Mouse (Mus musculus) MEL (cell line): ENCODE results near the gene Chkb. TPM values are rescaled to one million over a fixed set of nuclear protein-coding genes. Genes with fewer than 3 reads are reported as not detected.
A peak's percentile ranks its signal among the peaks of the same experiment; 100 is the strongest.

Experiments
- DNase-seq: peaks from one replicate; pipeline ENCODE4 v3.0.0; 2011; ENCODE audit warnings: low read depth, low spot score
- H3K27ac ChIP-seq: 2 replicates; pipeline ENCODE4 v1.5.1; 2012; ENCODE audit warnings: low read depth, mild to moderate bottlenecking, control low read depth, low read length, moderate library complexity; ENCODE audit not compliant: control insufficient read depth
- H3K27me3 ChIP-seq, 2 experiments: fragments of 150-350 bp in 1 of 2; sonication (generic) in 1 of 2; 2 replicates each; pipeline ENCODE4 v1.6.1; 2012; ENCODE audit warnings: low read length in 2 of 2, mild to moderate bottlenecking in 2 of 2, improper control_type of control experiment in 1 of 2, moderate library complexity in 1 of 2; ENCODE audit not compliant: insufficient read depth in 2 of 2, control insufficient read depth in 1 of 2
- H3K36me3 ChIP-seq, 2 experiments: 2 replicates each; pipeline ENCODE4 v1.6.1; 2012 to 2014; ENCODE audit warnings: low read length in 2 of 2, improper control_type of control experiment in 1 of 2, inconsistent platforms in 1 of 2, mild to moderate bottlenecking in 1 of 2; ENCODE audit not compliant: insufficient read depth in 2 of 2, control insufficient read depth in 1 of 2
- H3K4me1 ChIP-seq, 2 experiments: fragments of 150-350 bp in 1 of 2; sonication (generic) in 1 of 2; 2 replicates each; pipeline ENCODE4 v1.6.1; 2012; ENCODE audit warnings: low read length in 2 of 2, improper control_type of control experiment in 1 of 2, mild to moderate bottlenecking in 1 of 2; ENCODE audit not compliant: insufficient read depth in 2 of 2, control insufficient read depth in 1 of 2
- H3K4me3 ChIP-seq, 2 experiments: fragments of 150-350 bp in 1 of 2; sonication (generic) in 1 of 2; 2 replicates each; pipeline ENCODE4 v1.5.1; 2012; ENCODE audit warnings: low read depth in 2 of 2, low read length in 2 of 2, mild to moderate bottlenecking in 2 of 2, moderate library complexity in 2 of 2, control low read depth in 1 of 2, improper control_type of control experiment in 1 of 2; ENCODE audit not compliant: control insufficient read depth in 1 of 2, insufficient read depth in 1 of 2
- H3K79me2 ChIP-seq: 2 replicates; pipeline ENCODE4 v1.6.1; 2012; ENCODE audit warnings: mild to moderate bottlenecking, low read length, moderate library complexity; ENCODE audit not compliant: control insufficient read depth, poor library complexity, insufficient read depth
- H3K9ac ChIP-seq: 2 replicates; pipeline ENCODE4 v1.6.1; 2012; ENCODE audit warnings: low read depth, mild to moderate bottlenecking, control low read depth, low read length, moderate library complexity; ENCODE audit not compliant: control insufficient read depth, poor library complexity, severe bottlenecking
- H3K9me3 ChIP-seq: fragments of 150-350 bp; sonication (generic); replicated peaks from 2 replicates; pipeline ENCODE4 v1.6.1; 2012; ENCODE audit warnings: mild to moderate bottlenecking, low read length, improper control_type of control experiment, moderate library complexity; ENCODE audit not compliant: insufficient read depth
- BHLHE40 ChIP-seq: IDR thresholded peaks from 2 replicates; pipeline ENCODE4 v1.6.1; 2012; ENCODE audit warnings: low read depth, mild to moderate bottlenecking, inconsistent platforms, low read length, improper control_type of control experiment, borderline replicate concordance
- CHD1 ChIP-seq: IDR thresholded peaks from 2 replicates; pipeline ENCODE4 v1.6.1; 2012; ENCODE audit warnings: low read depth, mild to moderate bottlenecking, inconsistent platforms, low read length, improper control_type of control experiment
- E2F4 ChIP-seq: IDR thresholded peaks from 2 replicates; pipeline ENCODE4 v1.6.1; 2011; ENCODE audit warnings: low read depth, low read length, improper control_type of control experiment, borderline replicate concordance
- EP300 ChIP-seq, 2 experiments: IDR thresholded peaks; 2 replicates each; pipeline ENCODE4 v1.6.1; 2011; ENCODE audit warnings: improper control_type of control experiment in 2 of 2, low read length in 2 of 2, low read depth in 1 of 2, mild to moderate bottlenecking in 1 of 2
- ETS1 ChIP-seq: IDR thresholded peaks from 2 replicates; pipeline ENCODE4 v1.6.1; 2012; ENCODE audit warnings: low read depth, mild to moderate bottlenecking, inconsistent platforms, low read length, improper control_type of control experiment, moderate library complexity
- GATA1 ChIP-seq: IDR thresholded peaks from 2 replicates; pipeline ENCODE4 v1.6.1; 2011; ENCODE audit warnings: low read depth, low read length, improper control_type of control experiment
- HCFC1 ChIP-seq: IDR thresholded peaks from 2 replicates; pipeline ENCODE4 v1.6.1; 2012; ENCODE audit warnings: low read depth, mild to moderate bottlenecking, inconsistent platforms, low read length, improper control_type of control experiment, moderate library complexity
- MAX ChIP-seq: IDR thresholded peaks from 2 replicates; pipeline ENCODE4 v1.6.1; 2011; ENCODE audit warnings: low read length, improper control_type of control experiment
- MYB ChIP-seq: IDR thresholded peaks from 2 replicates; pipeline ENCODE4 v1.6.1; 2011; ENCODE audit warnings: mild to moderate bottlenecking, low read depth, low read length, improper control_type of control experiment
- NELFE ChIP-seq: IDR thresholded peaks from 2 replicates; pipeline ENCODE4 v1.6.1; 2011; ENCODE audit warnings: low read depth, low read length, improper control_type of control experiment
- NRF1 ChIP-seq: IDR thresholded peaks from 2 replicates; pipeline ENCODE4 v1.6.1; 2014; ENCODE audit warnings: low read depth, mild to moderate bottlenecking, inconsistent platforms, low read length, improper control_type of control experiment, moderate library complexity; ENCODE audit not compliant: poor library complexity, insufficient read depth, severe bottlenecking
- POLR2A ChIP-seq, 2 experiments: IDR thresholded peaks; 2 replicates each; pipeline ENCODE4 v1.6.1; 2011 to 2012; ENCODE audit warnings: low read length in 2 of 2, mild to moderate bottlenecking in 2 of 2, control low read depth in 1 of 2, improper control_type of control experiment in 1 of 2, low read depth in 1 of 2, moderate library complexity in 1 of 2; ENCODE audit not compliant: control insufficient read depth in 1 of 2, insufficient read depth in 1 of 2, poor library complexity in 1 of 2
- POLR2AphosphoS5 ChIP-seq: IDR thresholded peaks from 2 replicates; pipeline ENCODE4 v1.6.1; 2012; ENCODE audit warnings: low read depth, borderline replicate concordance, mild to moderate bottlenecking, inconsistent platforms, low read length, moderate library complexity, mixed read lengths
- RCOR1 ChIP-seq: IDR thresholded peaks from 2 replicates; pipeline ENCODE4 v1.6.1; 2012; ENCODE audit warnings: low read depth, mild to moderate bottlenecking, inconsistent platforms, low read length, improper control_type of control experiment
- SIN3A ChIP-seq: IDR thresholded peaks from 2 replicates; pipeline ENCODE4 v1.6.1; 2012; ENCODE audit warnings: low read length, improper control_type of control experiment, inconsistent platforms
- SMC3 ChIP-seq: IDR thresholded peaks from 2 replicates; pipeline ENCODE4 v1.6.1; 2011; ENCODE audit warnings: low read depth, low read length, improper control_type of control experiment
- TBP ChIP-seq: IDR thresholded peaks from 2 replicates; pipeline ENCODE4 v1.8.0; 2011; ENCODE audit warnings: low read depth, low read length, improper control_type of control experiment
- TCF12 ChIP-seq: IDR thresholded peaks from 2 replicates; pipeline ENCODE4 v1.6.1; 2014; ENCODE audit warnings: low read depth, mild to moderate bottlenecking, inconsistent platforms, low read length, improper control_type of control experiment, moderate library complexity
- UBTF ChIP-seq: IDR thresholded peaks from 2 replicates; pipeline ENCODE4 v1.6.1; 2012; ENCODE audit warnings: low read depth, mild to moderate bottlenecking, inconsistent platforms, low read length, improper control_type of control experiment, moderate library complexity, borderline replicate concordance; ENCODE audit not compliant: insufficient read depth
- USF1 ChIP-seq: IDR thresholded peaks from 2 replicates; pipeline ENCODE4 v1.6.1; 2014; ENCODE audit warnings: low read depth, mild to moderate bottlenecking, inconsistent platforms, low read length, improper control_type of control experiment, moderate library complexity
- USF2 ChIP-seq, 2 experiments: IDR thresholded peaks; 2 replicates each; pipeline ENCODE4 v1.6.1; 2011 to 2012; ENCODE audit warnings: improper control_type of control experiment in 2 of 2, low read length in 2 of 2, borderline replicate concordance in 1 of 2, inconsistent platforms in 1 of 2, low read depth in 1 of 2, mild to moderate bottlenecking in 1 of 2; ENCODE audit not compliant: insufficient read depth in 1 of 2
- ZC3H11A ChIP-seq: IDR thresholded peaks from 2 replicates; pipeline ENCODE4 v1.6.1; 2012; ENCODE audit warnings: low read depth, mild to moderate bottlenecking, inconsistent platforms, low read length, improper control_type of control experiment
- polyA plus RNA-seq, 2 experiments: library from polyadenylated mRNA; stranded (reverse) in 1 of 2; unstranded in 1 of 2; fragments of >175 nt in 1 of 2; fragments of >200 nt in 1 of 2; gene quantifications; 2 replicates each; pipeline versions ENCODE4 v1.2.1 to v1.2.4; 2012; ENCODE audit warnings: low replicate concordance in 2 of 2, low read depth in 1 of 2; ENCODE audit not compliant: insufficient read length in 2 of 2, insufficient read depth in 1 of 2, missing spikeins in 1 of 2
- total RNA-seq: library from RNA; depleted of rRNA; stranded (reverse); fragments of 300-350 nt; gene quantifications from 2 replicates; pipeline ENCODE4 v1.2.3, GENCODE M21; 2012

Chkb gene
- total and polyA plus RNA-seq, 3 experiments: 19.3 to 51.3 TPM; not detected in 1

DNA sequence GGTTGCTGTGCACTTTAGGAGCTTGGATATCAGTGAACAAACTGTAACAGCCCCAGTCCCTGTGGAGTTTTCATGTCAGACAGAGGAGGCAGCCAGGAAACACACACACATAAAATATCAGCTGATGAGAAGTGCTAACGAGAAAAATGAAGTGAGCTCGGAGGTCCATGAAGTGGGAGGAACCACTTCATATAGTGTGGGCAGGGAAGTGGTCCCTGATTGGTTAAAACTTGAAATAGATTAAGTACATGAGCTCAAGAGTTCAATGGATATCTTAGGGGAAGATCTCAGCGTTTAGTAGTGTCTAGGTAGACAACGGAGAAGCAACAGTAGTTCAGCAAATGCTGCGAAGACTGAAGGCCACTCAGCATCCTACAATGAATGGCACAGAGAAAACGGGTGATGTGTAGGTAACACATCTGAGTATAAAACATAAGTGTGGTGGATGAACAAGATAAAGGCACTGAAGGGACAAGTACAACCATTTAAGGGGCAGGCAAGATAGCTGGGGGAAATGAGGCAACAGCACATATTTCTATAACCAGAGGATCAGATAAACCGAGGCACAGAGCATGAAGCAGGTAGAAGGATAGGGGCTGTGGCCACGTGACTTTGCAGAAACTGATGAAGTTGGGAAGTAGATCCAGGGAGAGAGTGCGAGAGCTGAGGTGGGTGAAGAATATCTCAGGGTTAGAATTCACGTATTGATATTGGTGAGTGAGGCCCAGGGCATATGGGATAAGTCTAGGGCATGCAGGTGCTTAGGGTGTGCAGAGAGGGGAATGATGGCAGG lies 24.7 kb downstream of the Chkb start (continued):
- TF ChIP-seq NRF1 (no peak), HCFC1 (0 out of 2 replicates have a peak, but pooled peaks have one; percentile 23), USF2 (IDR thresholded peaks at IDR 0.05; ENCODE audit: borderline replicate concordance in 1 of 2, insufficient read depth in 1 of 2, low read depth in 1 of 2, low read length in 2 of 2) (peak in 1 of 2 experiments; percentile 70; a peak in 2 of 4 replicates), CHD1 (no peak), SMC3 (no peak), TBP (peak; percentile 65), MAX (peak; percentile 71), NELFE (peak; percentile 38; the same call in 1 of the 2 replicates), ZC3H11A (peak; percentile 18; the same call in 1 of the 2 replicates), POLR2A (IDR thresholded peaks at IDR 0.05; ENCODE audit: control insufficient read depth in 1 of 2, insufficient read depth in 1 of 2, low read depth in 1 of 2, low read length in 2 of 2, poor library complexity in 1 of 2) (peak in 1 of 2 experiments; percentile 37; a peak in 1 of 4 replicates)

- Histone ChIP-seq H3K36me3 (peaks cover 0 to 23% of the 10 kb centered on the region in 2 experiments; a peak in 2 of 4 replicates), H3K4me1 (peaks cover 21 to 36% of the 10 kb centered on the region in 2 experiments), H3K4me3 (no peak overlapping the region), H3K9me3 (no peaks in the 10 kb centered on the region), H3K79me2 (no peaks in the 10 kb centered on the region), H3K27me3 (no peaks in the 10 kb centered on the region), H3K9ac (no peak overlapping the region), H3K27ac (no peak overlapping the region)
- DNase-seq: peak; percentile 46
- TF ChIP-seq USF2 (IDR thresholded peaks at IDR 0.05; ENCODE audit: borderline replicate concordance in 1 of 2, insufficient read depth in 1 of 2, low read depth in 1 of 2, low read length in 2 of 2) (no peak), MYB (no peak)
Observed at GRCm38 (mm10) chr15:89402471-89402870, 27.2 kb downstream of the Chkb start.

GRCm38 (mm10) chr15:89399716-89400115 lies 30.0 kb downstream of the Chkb start:
- peak; percentile 32 for DNase-seq
- no peak for TF ChIP-seq NRF1
- peak; percentile 97 for TF ChIP-seq BHLHE40
- peak; percentile 76 to 81 for TF ChIP-seq EP300 (IDR thresholded peaks at IDR 0.05; ENCODE audit: low read depth in 1 of 2, low read length in 2 of 2)
- TF ChIP-seq GATA1: peak; percentile 74
- no peak for TF ChIP-seq UBTF
- TF ChIP-seq TBP: no peak
- TF ChIP-seq SIN3A: peak; percentile 23; the same call in 1 of the 2 replicates
- no peak for TF ChIP-seq POLR2A (IDR thresholded peaks at IDR 0.05; ENCODE audit: control insufficient read depth in 1 of 2, insufficient read depth in 1 of 2, low read depth in 1 of 2, low read length in 2 of 2, poor library complexity in 1 of 2)
- TF ChIP-seq ETS1: peak; percentile 44; the same call in 1 of the 2 replicates
- peak; percentile 67 for TF ChIP-seq TCF12
- TF ChIP-seq POLR2AphosphoS5: no peak
- TF ChIP-seq RCOR1: peak; percentile 71
- TF ChIP-seq USF1: no peak
- no peak for TF ChIP-seq E2F4
- H3K9ac ChIP-seq: no peak overlapping the region
- H3K36me3 ChIP-seq: peaks cover 0 to 12% of the 10 kb centered on the region in 2 experiments; a peak in 2 of 4 replicates
- no peak overlapping the region for H3K4me3 ChIP-seq
- peaks cover 12 to 18% of the 10 kb centered on the region in 2 experiments for H3K4me1 ChIP-seq
- H3K9me3 ChIP-seq: no peaks in the 10 kb centered on the region
- no peaks in the 10 kb centered on the region for H3K79me2 ChIP-seq
- no peaks in the 10 kb centered on the region for H3K27me3 ChIP-seq
- H3K27ac ChIP-seq: no peak overlapping the region
